Mouse (Mus musculus) intestine, postnatal 0 days (tissue): ENCODE measurements around the gene Dctn2. TPM values are rescaled to one million over a fixed set of nuclear protein-coding genes. Genes with fewer than 3 reads are reported as not detected.

Source experiments
- ATAC-seq: fragments of 200-750 bp; cut with Nextera tagmentation; 2 replicates; pipeline ENCODE4 v1.8.0; 2017; ENCODE audit warnings: mild to moderate bottlenecking, moderate TSS enrichment, moderate library complexity
- H3K27ac ChIP-seq: fragments of 300-500 bp; sonication (generic); 2 replicates; pipeline ENCODE4 v1.5.1; 2014; ENCODE audit warnings: mild to moderate bottlenecking, low read depth, low read length, moderate library complexity
- H3K27me3 ChIP-seq: fragments of 300-500 bp; sonication (generic); replicated peaks from 2 replicates; pipeline ENCODE4 v1.6.1; 2014; ENCODE audit warnings: low read length, mixed read lengths; ENCODE audit not compliant: control insufficient read depth, insufficient read depth
- H3K36me3 ChIP-seq: fragments of 300-500 bp; sonication (generic); 2 replicates; pipeline ENCODE4 v1.6.1; 2014; ENCODE audit warnings: mild to moderate bottlenecking, moderate library complexity; ENCODE audit not compliant: control insufficient read depth, insufficient read depth
- H3K4me1 ChIP-seq: fragments of 300-500 bp; sonication (generic); replicated peaks from 2 replicates; pipeline ENCODE4 v1.6.1; 2014; ENCODE audit warnings: antibody characterized with exemption, low read length, mixed read lengths; ENCODE audit not compliant: control insufficient read depth, insufficient read depth
- H3K4me2 ChIP-seq: fragments of 300-500 bp; sonication (generic); replicated peaks from 2 replicates; pipeline ENCODE4 v1.6.1; 2014; ENCODE audit warnings: low read depth, mild to moderate bottlenecking, moderate library complexity
- H3K4me3 ChIP-seq: fragments of 300-500 bp; sonication (generic); 2 replicates; pipeline ENCODE4 v1.5.1; 2014; ENCODE audit warnings: low read depth, low read length
- H3K9ac ChIP-seq: fragments of 300-500 bp; sonication (generic); 2 replicates; pipeline ENCODE4 v1.6.1; 2014; ENCODE audit warnings: mild to moderate bottlenecking, low read depth, low read length
- H3K9me3 ChIP-seq: fragments of 300-500 bp; sonication (generic); 2 replicates; pipeline ENCODE4 v1.6.1; 2016; ENCODE audit warnings: mixed run types; ENCODE audit not compliant: control insufficient read depth
- CTCF ChIP-seq: sonication (generic); IDR thresholded peaks from 2 replicates; pipeline ENCODE4 v1.5.1; 2016; ENCODE audit warnings: low read depth, mild to moderate bottlenecking, control low read depth, antibody characterized with exemption, moderate library complexity
- WGBS: fragments of 180-500 bp; shearing (Covaris S2); extraction: QIAGEN DNeasy Blood & Tissue Kit; methylation state at CpG from one replicate; pipeline ENCODE4 v1.1.7; 2014; 5-methylcytosine and 5-hydroxymethylcytosine counted together
- polyA plus RNA-seq: library from polyadenylated mRNA; unstranded; fragments of >200 nt; fragmentation: Nextera tagmentation; extraction: Ambion mirVana; gene quantifications from 2 replicates; pipeline ENCODE4 v1.2.1, GENCODE M21; 2015

Gene Dctn2
- polyA plus RNA-seq, 1 experiment from 2014 or later, result 143 TPM

DNA sequence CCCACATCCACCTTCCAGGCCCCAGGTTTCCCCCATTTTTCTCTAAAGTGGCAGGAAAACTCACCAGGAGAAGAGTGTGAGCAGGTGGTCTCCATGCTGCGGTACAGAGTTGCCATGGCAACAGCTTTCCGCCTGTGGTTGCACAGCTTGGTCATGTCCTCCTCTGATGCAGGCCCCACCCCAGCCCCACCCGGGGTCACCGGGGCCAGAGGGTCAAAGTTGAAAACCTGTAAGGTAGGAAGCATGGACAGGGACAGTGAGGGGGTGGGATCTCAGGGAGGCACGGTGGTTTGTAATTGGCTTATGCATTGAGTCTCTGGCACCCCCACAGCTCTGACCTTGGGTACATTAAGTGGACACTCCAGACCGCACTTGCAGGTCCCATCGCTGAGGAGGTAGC, 20.6 kb downstream of the Dctn2 start:
- peak overlapping the region; percentile 75 for H3K4me2 ChIP-seq
- TF ChIP-seq CTCF, result no peak
- H3K27ac ChIP-seq, result peak overlapping the region; percentile 99
- H3K4me1 ChIP-seq, result 0 out of 2 replicates have a peak, but pooled peaks cover 13% of the 10 kb centered on the region
- WGBS, result 33% methylated on average over 7 of the region's 7 CpGs
- no peaks in the 10 kb centered on the region for H3K9me3 ChIP-seq
- peaks cover 50% of the 10 kb centered on the region for H3K36me3 ChIP-seq
- H3K4me3 ChIP-seq, result peak overlapping the region; percentile 71; the same call in 1 of the 2 replicates
- no peaks in the 10 kb centered on the region for H3K27me3 ChIP-seq
- peak overlapping the region; percentile 72; the same call in 1 of the 2 replicates for H3K9ac ChIP-seq
- no peak for ATAC-seq

DNA sequence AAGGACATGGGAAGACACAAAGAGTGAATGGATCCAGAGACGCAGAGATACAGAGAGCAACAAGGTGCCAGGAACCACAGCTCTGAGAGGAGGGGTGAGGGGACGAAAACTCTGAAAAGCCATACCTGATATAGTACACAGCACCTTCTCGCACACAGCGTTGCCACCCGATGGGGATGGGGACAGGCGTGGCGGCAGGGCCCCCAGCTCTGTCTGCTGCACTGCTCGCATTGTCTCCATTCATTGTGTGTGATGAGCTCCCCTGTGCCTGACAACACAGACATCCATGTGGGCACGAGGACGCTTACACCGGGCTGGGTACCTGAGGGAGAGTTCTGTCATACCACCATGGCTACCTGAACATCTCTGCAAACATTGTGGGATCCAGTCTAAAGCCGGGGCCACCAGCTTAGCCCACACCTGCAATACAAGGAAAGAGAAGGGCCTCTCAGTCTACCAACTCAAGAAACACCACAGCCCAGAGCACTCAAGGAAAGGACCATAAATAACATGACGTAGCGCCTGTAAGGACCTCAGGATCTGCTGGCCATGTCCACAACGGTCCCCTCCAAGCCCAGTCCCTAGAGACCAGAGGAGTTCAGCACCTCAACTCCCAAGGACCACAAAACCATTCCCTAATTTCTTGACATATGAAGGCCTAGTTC, 21.2 kb downstream of the Dctn2 start:
- Histone ChIP-seq H3K27ac (peak overlapping the region; percentile 99), H3K4me3 (peak overlapping the region; percentile 71), H3K36me3 (peaks cover 43% of the 10 kb centered on the region), H3K4me1 (peaks cover 19% of the 10 kb centered on the region), H3K9ac (peak overlapping the region; percentile 72; the same call in 1 of the 2 replicates), H3K4me2 (peak overlapping the region; percentile 75), H3K27me3 (no peaks in the 10 kb centered on the region), H3K9me3 (no peaks in the 10 kb centered on the region)
- 39% methylated on average over 15 of the region's 15 CpGs for WGBS
- ATAC-seq, result no peak
- TF ChIP-seq CTCF, result no peak

DNA sequence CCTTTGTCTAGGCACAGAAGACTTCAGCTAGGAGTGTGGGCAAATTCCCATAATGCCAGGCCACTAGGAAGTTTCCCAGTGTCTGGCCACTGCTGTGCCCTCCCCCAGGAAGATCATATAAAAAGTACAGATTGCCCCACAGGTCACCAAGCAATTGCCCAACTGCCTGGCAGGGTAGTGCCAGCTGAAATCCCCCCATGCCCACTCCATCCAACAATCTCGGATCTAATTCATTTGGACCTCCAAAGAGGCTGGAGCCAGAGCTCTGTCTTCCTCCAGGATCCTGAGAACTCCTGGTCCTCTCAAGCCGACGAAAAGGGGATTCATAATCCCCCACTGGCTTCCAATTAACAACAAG, 21.7 kb downstream of the Dctn2 start:
- peaks cover 23% of the 10 kb centered on the region for H3K4me1 ChIP-seq

DNA sequence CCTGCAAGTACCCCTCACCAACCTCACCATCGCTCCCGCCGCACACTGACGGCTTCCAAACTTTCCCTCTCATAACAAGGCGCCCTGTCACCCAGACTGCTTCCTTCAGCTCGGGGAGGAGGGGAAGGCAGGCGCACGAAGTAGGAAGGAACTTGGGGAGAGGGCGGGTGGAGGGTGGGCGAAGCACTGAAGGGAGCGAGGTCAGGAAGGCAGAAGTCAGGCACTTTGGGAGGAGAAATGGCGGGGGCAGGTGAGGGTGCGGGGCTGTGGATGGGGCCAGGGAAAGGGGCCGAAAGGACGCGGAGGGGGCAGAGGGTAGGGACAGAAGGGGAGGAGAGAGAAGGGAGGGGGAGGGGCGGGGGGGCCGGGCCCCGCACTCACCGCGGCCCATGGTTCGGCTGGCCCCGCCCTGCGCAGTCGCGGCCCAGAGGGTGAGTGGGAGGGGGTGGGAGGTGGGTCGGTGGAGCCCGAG, 22.2 kb downstream of the Dctn2 start:
- H3K4me2 ChIP-seq, result peak overlapping the region; percentile 75
- peaks cover 38% of the 10 kb centered on the region for H3K36me3 ChIP-seq
- H3K4me3 ChIP-seq, result peak overlapping the region; percentile 71
- no peak for TF ChIP-seq CTCF
- H3K9ac ChIP-seq, result peak overlapping the region; percentile 72
- no peaks in the 10 kb centered on the region for H3K9me3 ChIP-seq
- peak; percentile 9 for ATAC-seq
- peak overlapping the region; percentile 99 for H3K27ac ChIP-seq
- WGBS, result 1% methylated on average over 26 of the region's 28 CpGs
- no peaks in the 10 kb centered on the region for H3K27me3 ChIP-seq
- peaks cover 25% of the 10 kb centered on the region for H3K4me1 ChIP-seq

More for the DNA sequence above, 21.7 kb downstream of the Dctn2 start:
- H3K36me3 ChIP-seq, result peaks cover 39% of the 10 kb centered on the region
- no peak for TF ChIP-seq CTCF
- H3K4me2 ChIP-seq, result peak overlapping the region; percentile 75
- 0% methylated on average over 3 of the region's 3 CpGs for WGBS
- H3K9ac ChIP-seq, result peak overlapping the region; percentile 72
- H3K4me3 ChIP-seq, result peak overlapping the region; percentile 71
- peak overlapping the region; percentile 99 for H3K27ac ChIP-seq
- no peaks in the 10 kb centered on the region for H3K27me3 ChIP-seq
- no peaks in the 10 kb centered on the region for H3K9me3 ChIP-seq
- no peak for ATAC-seq

DNA sequence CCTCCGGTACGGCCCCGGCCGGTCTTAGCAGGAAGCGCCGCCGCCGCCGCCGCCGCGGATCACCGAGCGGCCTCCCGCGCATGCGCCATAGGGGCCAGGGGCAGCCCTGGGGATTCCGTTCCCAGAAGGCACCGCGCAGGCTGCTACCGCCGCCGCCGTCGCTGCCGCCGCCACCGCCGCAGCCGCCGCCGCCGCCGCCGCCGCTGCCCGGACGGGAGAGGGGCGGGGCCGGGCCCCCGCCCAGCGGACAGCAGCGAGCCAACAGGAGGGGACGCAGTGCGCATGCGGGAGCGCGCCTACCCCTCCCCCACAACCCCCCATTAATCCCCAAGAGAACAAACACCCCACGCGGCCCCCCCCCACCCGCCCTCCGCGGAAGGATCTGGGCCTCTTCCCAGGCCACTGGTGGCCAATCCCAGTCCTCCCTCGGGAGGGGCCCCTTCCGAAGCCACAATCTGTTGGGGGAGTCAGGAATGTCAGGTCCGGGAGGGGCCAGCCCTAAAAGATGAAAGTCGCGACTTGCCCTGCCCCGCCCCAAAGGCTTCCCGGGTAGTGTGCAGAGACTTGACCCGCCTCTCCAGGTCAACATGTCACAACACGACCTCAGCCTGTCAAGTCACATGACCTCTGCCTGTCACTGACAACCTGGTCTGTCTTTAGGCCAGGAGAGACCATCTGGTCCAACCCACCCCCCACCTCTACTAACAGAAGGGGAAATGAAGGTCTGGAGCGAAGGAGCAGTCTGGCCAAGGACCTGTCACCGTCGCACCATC, 22.8 kb downstream of the Dctn2 start, which contains the start of gene Mbd6:
Mbd6 (minus strand) TSS at position 219 of the 773 bp plus-strand sequence.
- TF ChIP-seq CTCF, result no peak
- Histone ChIP-seq H3K4me2 (peak within 1 kb of the TSS; percentile 75), H3K27me3 (no peaks in the 10 kb centered on the region), H3K4me1 (peaks cover 25% of the 10 kb centered on the region), H3K27ac (peak within 1 kb of the TSS; percentile 99), H3K9ac (peak within 1 kb of the TSS; percentile 72), H3K9me3 (no peaks in the 10 kb centered on the region), H3K36me3 (peaks cover 37% of the 10 kb centered on the region), H3K4me3 (peak within 1 kb of the TSS; percentile 71)
- peak; percentile 51 for ATAC-seq
- WGBS, result 1% methylated on average over 41 of the region's 65 CpGs

DNA sequence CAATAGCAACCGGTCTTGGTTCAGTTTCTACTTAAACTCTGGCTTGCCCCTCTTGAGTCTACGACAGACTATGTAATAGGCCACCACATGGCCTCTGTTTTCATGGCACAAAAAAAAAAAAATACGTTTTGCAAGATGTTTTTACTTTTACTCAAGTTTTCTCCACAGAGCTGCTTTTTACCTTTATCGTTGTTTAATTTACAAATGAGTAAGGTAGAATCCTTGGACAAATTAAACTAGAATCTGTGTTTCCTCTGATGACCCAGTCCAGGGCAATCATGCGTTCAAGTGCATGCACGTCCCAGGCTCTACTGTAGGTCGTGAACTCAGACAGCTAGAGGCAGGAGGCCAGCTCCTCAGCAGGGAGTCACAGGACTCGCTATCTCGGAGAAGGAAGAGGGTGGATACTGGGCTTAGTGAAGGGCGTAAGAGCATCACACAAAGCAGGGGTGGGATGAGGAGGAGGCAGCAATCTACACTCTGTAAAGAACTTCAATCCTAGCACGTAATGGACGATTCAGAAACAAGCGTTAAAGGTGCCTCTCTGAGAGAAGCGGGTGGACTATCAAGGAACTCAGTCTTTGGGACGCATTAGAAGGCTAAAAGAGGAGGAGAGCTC, 23.5 kb downstream of the Dctn2 start:
- Histone ChIP-seq H3K9me3 (no peaks in the 10 kb centered on the region), H3K4me1 (peaks cover 25% of the 10 kb centered on the region), H3K9ac (peak overlapping the region; percentile 72), H3K4me3 (peak overlapping the region; percentile 71), H3K27ac (peak overlapping the region; percentile 99), H3K4me2 (peak overlapping the region; percentile 75), H3K27me3 (no peaks in the 10 kb centered on the region), H3K36me3 (peaks cover 37% of the 10 kb centered on the region)
- WGBS, result under 1% methylated on average over 15 of the region's 15 CpGs
- TF ChIP-seq CTCF, result no peak
- peak; percentile 41 for ATAC-seq
